Mouse (Mus musculus): ENCODE results near the gene Setd1b.

Gene Setd1b

GRCm38 (mm10) chr5:123128426-123129169, 13.4 kb upstream of the Setd1b start:
- DNase-seq = no peak

- DNase-seq = no peak
Measured at GRCm38 (mm10) chr5:123129170-123129757, 12.7 kb upstream of the Setd1b start.

- DNase-seq = no peak
Measured at GRCm38 (mm10) chr5:123130030-123130813, 11.8 kb upstream of the Setd1b start.

GRCm38 (mm10) chr5:123130814-123131148, 11.2 kb upstream of the Setd1b start:
- no peak for DNase-seq

GRCm38 (mm10) chr5:123132308-123133071, 9.5 kb upstream of the Setd1b start, which contains the start of gene Rhof:
Gene Rhof, minus strand, starts transcription at chr5:123132692.
- peak; percentile 93 for DNase-seq

DNA sequence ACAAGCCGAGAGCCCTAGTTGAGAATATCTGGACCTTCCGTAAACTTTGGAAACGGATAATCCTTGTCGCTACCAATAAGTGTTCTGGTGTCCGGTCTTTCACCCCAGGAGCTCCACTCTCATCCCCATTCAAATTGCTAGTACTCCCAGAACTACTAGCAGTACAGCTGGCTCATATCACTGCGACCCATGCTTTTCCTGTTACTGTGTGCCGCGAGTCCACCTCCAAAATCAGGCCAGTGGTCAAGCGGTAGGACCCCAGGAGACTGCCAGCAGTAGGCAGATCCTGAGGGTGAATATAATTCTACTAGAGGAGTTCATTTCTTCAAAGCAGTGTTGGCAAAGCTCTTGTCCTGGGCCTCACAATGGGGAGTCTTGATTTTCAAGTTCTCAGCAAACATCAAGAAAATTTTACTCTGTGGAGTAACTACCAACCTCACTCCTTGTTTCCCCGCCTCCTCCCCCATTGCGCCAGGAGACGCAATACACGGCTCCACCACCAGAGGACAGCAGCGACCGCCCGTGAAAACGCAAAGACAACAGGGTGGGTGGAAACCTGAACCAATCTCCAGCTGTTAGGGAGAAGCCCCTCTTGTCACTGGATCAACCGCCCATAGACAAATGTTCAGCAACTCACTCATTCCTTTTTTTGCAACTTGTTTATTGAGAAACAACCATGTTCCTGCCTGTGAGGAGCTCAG, 8.8 kb upstream of the Setd1b start:
- DNase-seq = peak; percentile 78

- DNase-seq = no peak
Measured at GRCm38 (mm10) chr5:123133784-123134143, 8.2 kb upstream of the Setd1b start.

DNA sequence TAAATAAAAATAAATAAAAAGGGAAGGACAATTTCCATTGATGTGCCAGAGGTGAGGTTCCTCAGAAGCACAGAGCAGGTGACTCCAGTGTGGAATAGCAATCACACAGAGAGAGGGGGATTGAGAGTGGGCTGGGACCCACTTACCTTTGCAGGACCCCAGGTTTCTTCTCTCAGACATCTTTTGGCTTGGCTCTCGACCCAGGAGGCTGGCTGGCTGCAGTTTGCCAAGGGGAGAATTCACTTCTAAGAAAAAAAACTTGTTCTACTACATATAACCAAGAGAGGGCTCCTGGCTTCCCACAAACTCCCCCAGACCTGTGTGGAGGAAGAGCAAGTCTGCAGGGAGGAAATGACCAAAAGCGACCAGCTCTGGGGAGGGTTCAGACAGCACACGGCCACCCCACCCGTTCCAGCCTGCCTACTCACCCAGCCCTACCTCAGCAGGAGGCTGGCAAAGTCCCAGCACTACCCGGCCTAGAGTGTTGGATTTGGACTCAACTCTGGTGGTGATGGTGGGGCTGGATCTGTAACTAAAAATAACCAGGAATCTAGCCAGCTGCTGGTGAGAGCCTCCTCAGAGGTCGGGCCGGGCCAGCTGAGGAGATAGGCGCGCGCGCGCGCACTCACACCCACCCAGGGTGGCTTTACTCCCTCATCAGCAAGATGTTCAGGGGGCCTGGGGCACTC, 7.7 kb upstream of the Setd1b start:
- DNase-seq = no peak

GRCm38 (mm10) chr5:123134875-123135382, 7.1 kb upstream of the Setd1b start:
- DNase-seq = no peak

GRCm38 (mm10) chr5:123135471-123136360, 6.3 kb upstream of the Setd1b start:
- DNase-seq = peak; percentile 77

DNA sequence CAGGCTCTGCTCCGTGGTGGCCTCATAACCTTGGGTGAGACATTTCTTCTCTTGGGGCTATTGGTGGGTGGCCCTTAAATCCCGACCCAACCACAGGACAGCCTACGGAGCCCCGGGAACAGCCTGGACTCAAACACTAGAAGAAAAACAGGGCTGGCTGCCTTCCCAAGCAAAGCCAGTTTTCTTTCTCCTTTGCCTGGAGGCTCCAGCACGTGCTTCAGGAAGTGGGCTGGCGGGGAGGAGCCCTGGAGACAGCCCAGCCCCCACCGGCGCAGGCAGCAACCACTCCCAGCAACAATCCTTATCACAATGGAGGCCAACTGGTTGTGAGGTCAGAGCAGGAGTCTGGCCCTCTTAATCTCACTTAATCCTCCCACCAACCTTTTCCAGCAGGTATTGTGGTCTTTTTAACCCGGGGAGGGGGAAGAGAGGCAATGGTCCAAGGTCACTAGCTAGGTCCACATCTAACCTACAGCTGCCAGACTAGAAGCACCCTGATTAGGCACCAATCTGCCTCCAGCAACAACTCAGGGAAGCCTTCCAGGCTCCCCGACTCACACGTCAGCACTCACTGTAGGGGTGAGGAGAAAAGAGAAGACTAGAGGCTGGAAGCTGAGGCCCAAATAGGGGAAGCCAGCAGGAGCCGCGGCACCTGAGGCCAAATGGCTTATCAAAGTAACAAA, 5.5 kb upstream of the Setd1b start:
- DNase-seq = peak; percentile 88

DNA sequence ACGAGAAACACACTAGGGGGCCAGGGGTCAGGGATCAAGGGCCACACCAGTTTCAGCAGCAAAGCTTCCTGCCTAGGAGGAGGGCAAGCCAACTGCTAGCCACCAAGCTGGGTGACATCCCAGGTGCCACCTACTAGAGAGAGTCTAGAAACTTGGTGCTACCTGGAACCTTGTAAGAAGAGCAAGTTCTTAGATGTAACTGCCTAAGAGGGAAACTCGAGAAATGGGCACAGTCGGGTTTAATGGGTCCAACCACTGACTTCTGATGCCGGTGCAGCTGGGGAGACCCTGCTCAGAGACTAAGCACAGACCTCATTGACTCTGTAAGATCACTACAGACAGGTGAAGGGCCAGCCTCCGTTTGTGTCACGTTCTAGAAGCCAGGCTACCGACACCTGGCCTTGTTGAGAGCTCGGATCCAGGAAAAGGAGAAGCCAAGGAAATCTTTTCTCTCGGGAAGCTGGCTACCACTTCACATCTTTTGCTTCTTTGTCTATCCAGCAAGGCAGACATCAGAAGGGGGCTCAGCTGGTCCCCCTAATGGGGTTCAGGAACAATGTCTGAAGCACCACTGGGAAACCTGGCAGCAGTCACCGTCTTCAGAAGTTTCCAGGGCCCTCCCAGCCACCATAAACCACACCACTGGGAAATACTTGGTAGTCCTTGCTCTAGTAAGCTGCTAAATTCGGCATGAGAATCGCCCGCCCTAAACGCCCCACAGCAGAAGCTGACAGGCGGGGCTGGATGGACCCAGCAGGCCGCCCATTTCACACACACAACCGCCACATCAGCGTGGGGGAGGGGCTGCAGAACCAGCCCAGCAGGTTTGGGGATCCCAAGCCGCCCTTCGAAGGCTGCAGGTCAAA, 4.7 kb upstream of the Setd1b start:
- DNase-seq = peak; percentile 68

DNA sequence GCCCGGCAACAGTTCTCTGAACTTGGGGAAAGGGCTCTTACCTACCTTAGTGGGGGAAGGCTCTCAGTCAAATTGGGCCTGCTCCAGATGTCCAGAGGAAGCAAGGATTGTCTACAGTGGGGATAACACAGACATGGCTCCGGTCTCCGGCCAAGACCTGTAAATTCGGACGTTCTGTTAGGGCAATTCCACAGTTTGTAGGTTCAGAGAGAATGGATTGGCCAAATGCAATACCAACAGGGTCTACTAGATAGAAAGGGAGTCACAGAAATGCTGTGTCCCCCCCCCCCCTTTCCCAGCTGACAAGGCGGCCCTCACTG, 4.1 kb upstream of the Setd1b start:
- no peak for DNase-seq

DNA sequence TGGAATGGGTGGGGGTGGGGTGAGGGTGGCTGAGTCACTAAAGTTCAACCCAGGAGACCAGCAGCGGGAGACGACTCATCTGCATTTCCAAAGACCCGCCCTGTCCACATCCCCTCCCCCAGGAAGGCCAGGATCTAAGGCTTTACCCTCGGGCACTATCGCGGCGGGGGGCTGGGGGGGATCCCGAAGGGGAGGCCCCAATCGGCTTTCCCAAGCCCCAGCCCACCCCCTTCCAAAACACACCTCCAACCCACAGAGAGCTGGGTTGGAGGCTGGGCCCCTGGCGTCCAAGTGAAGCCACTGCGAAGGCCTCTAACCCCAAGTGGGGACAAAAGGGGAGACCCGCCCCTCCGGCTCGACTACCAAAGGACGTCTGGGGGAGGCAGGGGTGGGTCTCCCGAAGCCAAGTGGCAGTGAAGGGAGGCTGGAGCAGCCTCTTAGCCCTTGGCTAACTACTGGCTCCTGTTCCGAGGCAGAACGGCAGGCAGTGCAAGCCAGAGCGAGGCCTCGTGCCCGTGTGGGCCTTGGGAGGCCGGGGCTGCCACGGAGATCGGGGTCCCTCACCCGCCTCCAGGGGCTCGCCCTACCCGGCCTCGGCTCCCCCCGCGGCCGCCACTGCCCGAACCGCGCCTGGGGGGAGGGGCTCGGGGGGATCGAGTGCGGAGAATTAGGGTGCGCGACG, 3.6 kb upstream of the Setd1b start:
- DNase-seq = no peak

GRCm38 (mm10) chr5:123138953-123139721, 2.9 kb upstream of the Setd1b start:
- peak; percentile 89 for DNase-seq

DNA sequence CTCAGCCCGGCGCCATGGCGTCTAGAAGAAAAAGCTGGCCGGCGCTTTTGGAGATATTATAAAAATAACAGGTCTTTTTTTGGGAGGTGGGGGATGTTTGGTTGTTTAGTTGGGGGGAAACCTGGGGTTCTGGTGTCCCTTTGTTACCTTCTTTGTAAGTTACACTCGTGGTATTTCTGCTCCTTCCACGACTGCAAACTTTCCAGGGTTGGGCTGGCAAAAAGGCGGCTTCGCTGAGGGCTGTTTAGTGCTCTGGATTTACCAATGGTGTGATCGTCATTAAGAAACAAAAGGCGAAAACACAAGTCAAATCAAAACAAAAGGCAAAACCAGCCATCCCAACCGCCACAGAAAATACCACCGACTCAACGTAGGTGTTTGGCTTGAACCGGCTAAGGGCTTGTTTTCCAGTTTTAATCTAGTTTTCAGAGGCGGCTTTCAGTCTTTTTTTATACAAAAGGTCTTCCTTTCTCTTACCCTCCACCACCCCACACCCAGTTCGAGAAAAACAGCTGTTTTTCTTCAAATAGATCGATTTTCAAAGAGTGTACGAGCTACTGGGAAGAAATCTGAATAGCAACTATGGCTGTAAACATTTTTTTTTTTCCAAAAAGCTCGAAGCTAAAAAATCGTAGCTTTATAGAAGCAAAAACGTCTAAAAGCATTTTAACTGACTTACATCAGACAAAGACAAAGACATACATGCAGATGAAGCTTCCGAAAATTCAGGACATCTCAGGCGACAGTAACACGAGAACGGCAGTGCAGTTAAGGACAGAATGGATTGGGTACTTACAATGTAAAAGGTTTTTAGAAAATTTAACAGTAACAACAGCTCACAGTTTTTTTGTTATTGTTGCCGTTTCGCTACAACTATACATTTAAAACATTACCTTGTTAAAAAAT, 2.0 kb upstream of the Setd1b start:
- no peak for DNase-seq

Data from layer of hippocampus, adult 9-11 months (tissue).